Mouse (Mus musculus) midbrain, embryonic 12.5 days (tissue): ENCODE results near the gene Psat1. TPM values are rescaled to one million over a fixed set of nuclear protein-coding genes. Genes with fewer than 3 reads are reported as not detected.
A peak's percentile ranks its signal among the peaks of the same experiment; 100 is the strongest.

ENCODE experiments used
- ATAC-seq: fragments of 200-750 bp; cut with Nextera tagmentation; 2 replicates; pipeline ENCODE4 v1.8.0; 2017; ENCODE audit warnings: low read depth, moderate TSS enrichment, moderate library complexity; ENCODE audit not compliant: low FRiP score
- H3K27ac ChIP-seq: fragments of 300-500 bp; sonication (generic); replicated peaks from 2 replicates; pipeline ENCODE4 v1.5.1; 2016; ENCODE audit warnings: mild to moderate bottlenecking
- H3K27me3 ChIP-seq: fragments of 300-500 bp; sonication (generic); 2 replicates; pipeline ENCODE4 v1.6.1; 2016; ENCODE audit warnings: mild to moderate bottlenecking
- H3K36me3 ChIP-seq: fragments of 300-500 bp; sonication (generic); 2 replicates; pipeline ENCODE4 v1.6.1; 2016
- H3K4me1 ChIP-seq: fragments of 300-500 bp; sonication (generic); 2 replicates; pipeline ENCODE4 v1.6.1; 2016
- H3K4me2 ChIP-seq: fragments of 300-500 bp; sonication (generic); replicated peaks from 2 replicates; pipeline ENCODE4 v1.6.1; 2016; ENCODE audit warnings: mild to moderate bottlenecking, moderate library complexity
- H3K4me3 ChIP-seq: fragments of 300-500 bp; sonication (generic); 2 replicates; pipeline ENCODE4 v1.5.1; 2016; ENCODE audit warnings: mild to moderate bottlenecking
- H3K9ac ChIP-seq: fragments of 300-500 bp; sonication (generic); replicated peaks from 2 replicates; pipeline ENCODE4 v1.6.1; 2016; ENCODE audit warnings: mild to moderate bottlenecking, moderate library complexity
- H3K9me3 ChIP-seq: fragments of 300-500 bp; sonication (generic); 2 replicates; pipeline ENCODE4 v1.6.1; 2016; ENCODE audit warnings: mild to moderate bottlenecking
- WGBS: fragments of 180-500 bp; shearing (Covaris S2); methylation state at CpG from one replicate; pipeline ENCODE4 v1.1.7; 2016; 5-methylcytosine and 5-hydroxymethylcytosine counted together
- polyA plus RNA-seq: library from polyadenylated mRNA; unstranded; fragments of >200 nt; fragmentation: Nextera tagmentation; extraction: Ambion mirVana; gene quantifications from 2 replicates; pipeline ENCODE4 v1.2.1, GENCODE M21; 2016

Gene Psat1
- polyA plus RNA-seq, 1 experiment from 2014 or later: 120 TPM

DNA sequence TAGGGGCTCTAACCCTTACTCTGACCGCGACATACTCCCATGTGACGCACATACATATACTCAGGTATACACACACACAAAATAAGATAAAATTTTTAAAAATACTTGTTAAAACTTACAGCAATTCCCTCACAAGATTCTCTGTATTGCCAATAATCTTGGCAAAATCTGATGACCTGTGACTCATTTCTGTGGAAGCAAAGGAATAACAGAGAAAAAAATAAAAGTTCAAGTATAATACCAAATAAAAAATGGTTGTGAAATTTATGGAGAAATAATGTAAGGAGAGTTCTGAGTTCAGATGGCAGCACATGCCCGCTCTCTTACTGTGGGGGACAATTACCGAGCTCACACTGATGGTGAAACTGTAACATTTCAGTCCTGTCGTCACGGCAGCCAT is 27.8 kb downstream of the Psat1 start:
- H3K4me1 ChIP-seq: peaks cover 18% of the 10 kb centered on the region
- no peak for ATAC-seq
- H3K27me3 ChIP-seq: no peaks in the 10 kb centered on the region; the same call in 1 of the 2 replicates
- peaks cover 32% of the 10 kb centered on the region for H3K36me3 ChIP-seq
- H3K9ac ChIP-seq: no peak overlapping the region
- WGBS: 95% methylated on average over 7 of the region's 7 CpGs
- no peaks in the 10 kb centered on the region for H3K9me3 ChIP-seq
- H3K27ac ChIP-seq: no peak overlapping the region
- no peak overlapping the region for H3K4me2 ChIP-seq
- H3K4me3 ChIP-seq: no peak overlapping the region

DNA sequence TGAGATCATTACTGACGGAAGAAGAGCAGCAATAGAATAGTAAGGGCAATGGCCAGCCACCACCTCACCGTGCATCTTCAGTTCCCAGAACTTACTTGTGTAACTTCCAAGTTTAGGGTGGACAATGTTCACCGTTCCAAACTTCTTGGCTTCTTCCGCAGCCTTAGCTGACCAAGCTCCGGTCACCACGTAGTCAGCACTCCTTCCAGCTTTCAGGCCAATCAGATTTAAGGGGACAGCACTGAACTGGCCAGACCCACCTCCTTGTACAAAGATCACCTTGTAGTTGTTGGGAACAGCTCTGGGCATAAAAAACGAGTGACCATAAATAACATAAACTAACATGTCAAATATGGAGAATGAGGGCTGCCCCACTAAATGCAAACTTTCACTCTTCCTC is 29.0 kb downstream of the Psat1 start:
- no peak overlapping the region for H3K4me3 ChIP-seq
- H3K9ac ChIP-seq: no peak overlapping the region
- H3K36me3 ChIP-seq: peaks cover 45% of the 10 kb centered on the region
- no peak for ATAC-seq
- no peak overlapping the region for H3K27ac ChIP-seq
- H3K27me3 ChIP-seq: no peaks in the 10 kb centered on the region; the same call in 1 of the 2 replicates
- no peaks in the 10 kb centered on the region for H3K9me3 ChIP-seq
- 95% methylated on average over 7 of the region's 7 CpGs for WGBS
- peaks cover 10% of the 10 kb centered on the region; the same call in 1 of the 2 replicates for H3K4me1 ChIP-seq
- no peak overlapping the region for H3K4me2 ChIP-seq

DNA sequence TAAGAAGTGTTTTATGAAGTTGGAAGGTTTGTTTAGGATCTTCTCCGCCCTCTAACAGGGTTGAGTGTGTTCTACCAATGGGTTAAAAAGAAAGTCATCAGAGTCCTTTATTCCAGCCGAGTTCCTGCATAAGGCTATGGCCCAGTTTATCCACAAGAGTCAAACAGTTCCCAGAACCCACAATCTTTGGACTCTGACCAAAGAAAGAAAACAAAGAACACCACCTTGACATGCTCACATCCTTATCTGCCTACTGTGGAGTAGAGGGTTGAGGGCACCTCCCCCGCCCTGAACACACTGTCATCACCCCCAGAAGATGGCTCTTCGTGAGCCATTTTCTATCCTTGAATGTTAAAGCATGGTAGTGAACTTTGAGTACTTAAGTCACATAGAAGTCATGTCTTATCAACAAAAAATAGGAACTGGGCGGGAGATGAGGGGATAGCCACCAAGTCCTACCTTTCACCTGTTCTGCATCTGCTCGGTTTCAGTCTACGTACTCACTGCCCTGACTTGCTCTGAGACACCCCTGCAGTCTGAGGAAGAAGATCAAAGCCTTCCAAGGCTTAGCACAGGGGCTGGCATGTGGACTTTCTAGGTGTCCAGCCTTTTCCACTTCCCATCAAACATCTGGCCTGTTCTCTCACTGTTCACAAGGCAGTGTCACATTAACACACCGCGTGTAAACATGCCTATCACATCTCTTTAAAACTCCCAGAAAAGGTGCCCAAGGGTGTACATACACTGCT is 33.7 kb downstream of the Psat1 start:
- Histone ChIP-seq H3K4me3 (no peak overlapping the region), H3K4me1 (no peaks in the 10 kb centered on the region), H3K9me3 (no peaks in the 10 kb centered on the region), H3K27me3 (no peaks in the 10 kb centered on the region), H3K36me3 (peaks cover 72% of the 10 kb centered on the region), H3K4me2 (no peak overlapping the region), H3K9ac (no peak overlapping the region), H3K27ac (no peak overlapping the region)
- no peak for ATAC-seq
- WGBS: 93% methylated on average over 9 of the region's 9 CpGs

DNA sequence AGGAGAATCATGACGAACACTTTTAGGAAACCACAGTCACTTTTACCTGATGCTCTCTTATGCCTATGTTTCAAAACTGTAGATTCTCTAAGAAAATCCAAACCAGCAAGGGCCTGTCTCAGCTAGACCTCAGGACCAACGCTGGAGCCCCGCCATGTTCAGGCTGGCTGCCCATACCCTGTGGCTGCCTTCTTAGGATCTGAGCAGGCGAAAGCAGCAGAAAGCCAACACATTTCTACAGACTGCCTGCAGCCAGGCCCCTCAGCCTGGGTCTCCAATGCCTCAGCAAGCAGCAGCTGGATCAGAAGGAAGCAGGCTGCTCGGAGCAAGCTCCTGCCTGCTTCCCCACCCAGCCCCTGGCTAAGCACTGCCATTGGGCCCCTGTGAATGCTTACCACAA is 35.7 kb downstream of the Psat1 start:
- peaks cover 71% of the 10 kb centered on the region for H3K36me3 ChIP-seq
- H3K9me3 ChIP-seq: no peaks in the 10 kb centered on the region
- no peak overlapping the region for H3K4me3 ChIP-seq
- no peak for ATAC-seq
- no peaks in the 10 kb centered on the region for H3K27me3 ChIP-seq
- WGBS: 90% methylated on average over 5 of the region's 5 CpGs
- no peak overlapping the region for H3K4me2 ChIP-seq
- H3K9ac ChIP-seq: no peak overlapping the region
- no peak overlapping the region for H3K27ac ChIP-seq
- H3K4me1 ChIP-seq: no peaks in the 10 kb centered on the region

DNA sequence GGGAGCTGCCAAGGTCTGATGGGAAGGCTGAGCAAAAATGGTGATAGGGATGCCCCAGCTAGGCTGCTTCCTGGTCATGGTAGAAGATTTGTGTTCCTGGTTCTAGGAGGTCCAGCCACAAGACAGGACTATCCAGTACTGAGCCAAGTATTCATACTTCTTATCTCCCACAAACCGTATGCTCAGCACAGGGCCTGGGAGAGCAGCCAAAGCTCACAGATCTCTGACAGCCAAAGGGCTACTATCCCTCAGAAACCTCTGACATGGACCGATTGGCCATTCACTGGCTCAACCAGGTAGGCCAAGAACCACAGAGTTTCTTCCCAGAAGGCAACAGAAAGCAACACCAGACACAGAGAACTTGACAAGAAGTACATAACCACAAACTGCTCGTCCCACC is 36.1 kb downstream of the Psat1 start:
- Histone ChIP-seq H3K9ac (no peak overlapping the region), H3K4me1 (no peaks in the 10 kb centered on the region), H3K4me2 (no peak overlapping the region), H3K9me3 (no peaks in the 10 kb centered on the region), H3K36me3 (peaks cover 75% of the 10 kb centered on the region), H3K27ac (no peak overlapping the region), H3K27me3 (no peaks in the 10 kb centered on the region), H3K4me3 (no peak overlapping the region)
- no peak for ATAC-seq
- WGBS: 92% methylated on average over 3 of the region's 3 CpGs

DNA sequence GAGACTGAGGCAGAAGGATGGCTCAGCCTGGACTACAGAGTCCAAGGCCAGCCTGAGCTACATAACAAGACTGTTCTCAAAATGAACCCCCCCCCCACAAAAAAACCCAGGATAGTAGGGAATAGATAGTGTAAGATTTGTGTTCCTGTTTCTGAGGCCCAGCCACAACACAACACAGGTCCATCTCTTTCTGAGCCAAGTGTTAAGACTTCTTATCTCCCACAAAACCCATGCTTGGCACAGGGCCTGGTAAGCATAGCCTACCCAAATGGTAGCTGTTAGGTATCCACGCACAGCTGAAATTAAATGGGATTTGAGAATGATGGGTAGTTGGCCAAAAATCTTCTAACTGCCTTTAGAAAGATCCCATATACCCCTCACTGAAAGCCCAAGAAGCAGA is 36.6 kb downstream of the Psat1 start:
- no peak overlapping the region for H3K4me2 ChIP-seq
- 100% methylated on average over 1 of the region's 1 CpGs for WGBS
- H3K9ac ChIP-seq: no peak overlapping the region
- no peak overlapping the region for H3K4me3 ChIP-seq
- no peak for ATAC-seq
- H3K4me1 ChIP-seq: no peaks in the 10 kb centered on the region
- H3K27ac ChIP-seq: no peak overlapping the region
- peaks cover 80% of the 10 kb centered on the region for H3K36me3 ChIP-seq
- no peaks in the 10 kb centered on the region for H3K9me3 ChIP-seq
- no peaks in the 10 kb centered on the region for H3K27me3 ChIP-seq

DNA sequence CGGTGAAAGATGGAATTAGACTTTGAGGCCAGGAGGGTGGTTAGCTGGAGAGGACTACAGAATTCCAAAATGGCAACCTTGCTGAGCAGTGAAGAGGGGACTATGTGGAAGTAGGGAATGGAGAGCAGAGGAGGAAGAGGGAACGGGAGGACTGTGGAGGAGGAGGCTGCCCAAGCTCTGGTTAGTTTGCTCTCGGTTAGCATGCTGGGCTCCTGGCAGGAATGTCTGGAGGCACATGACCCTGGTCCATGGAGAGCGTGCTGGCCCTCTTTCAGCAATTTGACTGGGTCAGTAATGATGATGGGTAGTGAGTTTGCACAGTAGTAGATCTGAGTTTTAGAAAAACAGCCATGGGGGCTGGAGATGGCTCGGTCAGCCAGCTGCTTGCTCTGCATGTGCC is 39.1 kb downstream of the Psat1 start:
- Histone ChIP-seq H3K27ac (no peak overlapping the region), H3K9me3 (no peaks in the 10 kb centered on the region), H3K4me1 (peaks cover 13% of the 10 kb centered on the region), H3K4me3 (no peak overlapping the region), H3K36me3 (peaks cover 69% of the 10 kb centered on the region), H3K9ac (no peak overlapping the region), H3K27me3 (no peaks in the 10 kb centered on the region), H3K4me2 (no peak overlapping the region)
- no peak for ATAC-seq
- 95% methylated on average over 5 of the region's 5 CpGs for WGBS

DNA sequence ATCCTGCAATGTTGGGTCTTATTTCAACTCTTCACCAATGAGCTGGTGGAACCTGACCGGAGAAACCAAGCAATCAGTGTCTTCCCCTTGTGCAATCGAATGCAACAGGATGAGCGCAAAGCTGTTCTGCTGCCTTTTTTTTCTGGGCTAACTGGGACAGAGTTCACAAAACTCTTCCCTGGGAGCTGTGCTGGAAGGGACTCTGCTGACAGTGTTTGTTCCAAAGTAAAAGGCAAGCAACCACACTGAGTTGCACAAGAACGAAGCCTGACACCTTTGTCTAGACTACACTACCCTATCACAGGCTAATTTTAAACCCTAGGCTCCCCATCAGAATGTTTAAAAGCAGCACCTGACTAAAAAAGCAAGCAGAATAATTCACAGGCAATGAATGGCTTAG is 42.4 kb downstream of the Psat1 start:
- Histone ChIP-seq H3K9ac (no peak overlapping the region), H3K4me3 (no peak overlapping the region), H3K27me3 (no peaks in the 10 kb centered on the region; the same call in 1 of the 2 replicates), H3K36me3 (peaks cover 46% of the 10 kb centered on the region), H3K4me2 (no peak overlapping the region), H3K4me1 (peaks cover 15% of the 10 kb centered on the region), H3K27ac (no peak overlapping the region), H3K9me3 (no peaks in the 10 kb centered on the region)
- 93% methylated on average over 4 of the region's 4 CpGs for WGBS
- ATAC-seq: no peak

DNA sequence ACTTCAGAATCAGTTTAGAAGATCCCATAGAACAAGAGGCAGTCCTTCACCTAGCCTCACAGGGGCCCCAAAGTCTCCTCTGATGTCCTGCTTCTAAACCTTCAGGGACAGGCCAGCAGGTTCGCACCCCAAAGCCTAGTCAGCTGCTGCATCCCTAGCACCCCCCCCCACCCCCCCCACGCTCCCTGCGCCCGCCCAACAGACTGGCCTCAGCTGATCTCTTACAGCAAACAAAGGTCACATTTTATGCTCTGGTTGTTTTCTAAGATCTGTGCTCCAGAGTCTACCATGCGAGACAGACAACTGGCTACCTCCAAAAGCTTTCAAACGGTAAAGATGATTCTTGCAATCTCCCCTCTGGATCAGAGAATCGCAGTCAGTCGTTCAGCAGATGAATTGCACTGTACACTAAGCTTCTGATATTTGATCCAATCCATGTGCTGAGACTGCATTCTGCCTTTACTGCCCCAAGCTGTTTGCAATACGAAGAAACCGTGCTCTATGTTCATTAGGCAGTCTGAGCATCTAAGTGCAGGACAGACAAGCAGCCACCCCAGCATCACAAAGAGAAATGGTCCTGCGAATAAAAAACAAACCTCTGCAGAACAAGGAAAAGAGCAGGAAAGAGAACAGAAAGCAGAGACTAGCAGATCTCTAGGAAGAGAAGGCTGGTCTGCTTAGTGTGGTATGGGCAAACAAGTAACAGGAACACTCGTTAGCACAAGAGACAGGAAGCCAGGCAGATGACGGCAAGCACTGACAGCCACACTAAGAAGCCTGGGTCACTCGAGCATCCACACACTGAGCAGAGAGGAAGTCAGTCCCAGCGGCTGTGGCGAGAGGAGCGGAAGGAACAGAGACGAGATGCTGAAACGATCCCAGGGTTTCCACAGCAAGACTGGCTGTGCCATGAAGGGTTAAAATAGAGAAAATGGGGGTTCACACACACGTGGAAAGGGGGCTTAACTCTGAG is 43.3 kb downstream of the Psat1 start:
- Histone ChIP-seq H3K4me1 (peaks cover 15% of the 10 kb centered on the region), H3K4me3 (no peak overlapping the region), H3K9ac (0 out of 2 replicates have a peak overlapping the region, but pooled peaks have one; percentile 12), H3K27ac (peak overlapping the region; percentile 17; the same call in 1 of the 2 replicates), H3K9me3 (no peaks in the 10 kb centered on the region), H3K27me3 (no peaks in the 10 kb centered on the region; the same call in 1 of the 2 replicates), H3K36me3 (peaks cover 38% of the 10 kb centered on the region), H3K4me2 (peak overlapping the region; percentile 12; the same call in 1 of the 2 replicates)
- WGBS: 26% methylated on average over 20 of the region's 20 CpGs
- peak; percentile 47 for ATAC-seq

DNA sequence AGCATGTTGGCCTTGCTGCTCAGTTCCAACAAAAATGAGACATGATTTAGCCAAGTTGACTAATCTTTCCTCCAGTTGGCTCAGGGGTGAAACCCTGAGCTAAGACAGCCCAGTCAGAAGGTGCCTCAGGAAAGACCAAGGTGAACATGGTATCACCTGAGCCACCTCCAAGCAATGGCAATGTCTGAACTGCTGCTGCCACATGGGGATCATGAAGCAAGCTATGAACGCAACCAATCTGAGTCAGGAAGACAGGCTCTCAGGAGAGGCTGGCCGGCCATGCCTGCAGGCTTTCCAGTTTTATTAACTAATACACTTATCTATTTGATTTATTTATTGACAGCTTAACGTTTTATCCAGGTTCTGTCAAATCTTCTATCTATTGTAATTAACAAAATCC is 51.5 kb downstream of the Psat1 start:
- Histone ChIP-seq H3K9ac (no peak overlapping the region), H3K9me3 (no peaks in the 10 kb centered on the region), H3K4me1 (no peaks in the 10 kb centered on the region), H3K27ac (no peak overlapping the region), H3K36me3 (no peaks in the 10 kb centered on the region), H3K27me3 (no peaks in the 10 kb centered on the region; the same call in 1 of the 2 replicates), H3K4me3 (no peak overlapping the region), H3K4me2 (no peak overlapping the region)
- WGBS: 86% methylated on average over 3 of the region's 3 CpGs
- ATAC-seq: no peak

DNA sequence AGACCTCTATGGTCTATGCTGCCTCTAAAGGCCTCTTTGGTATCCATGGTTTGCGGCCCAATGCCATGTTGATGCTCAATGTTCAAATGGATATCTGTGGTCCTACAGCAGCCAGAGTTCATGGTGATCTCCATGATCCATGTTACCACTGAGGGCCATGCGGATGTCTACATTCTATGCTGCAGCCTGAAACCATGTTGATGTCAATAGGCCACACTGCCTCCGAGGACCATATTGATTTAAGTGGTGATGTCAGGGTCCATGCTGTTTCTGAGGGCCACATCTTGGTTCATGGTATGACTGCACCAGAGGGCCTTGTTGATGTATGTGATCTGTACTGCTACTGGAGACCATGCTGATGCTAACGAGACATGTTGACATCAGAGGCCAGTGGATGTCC is 55.0 kb downstream of the Psat1 start:
- Histone ChIP-seq H3K4me1 (no peaks in the 10 kb centered on the region), H3K4me3 (no peak overlapping the region), H3K9me3 (0 out of 2 replicates have a peak, but pooled peaks cover 2% of the 10 kb centered on the region), H3K27me3 (no peaks in the 10 kb centered on the region), H3K9ac (no peak overlapping the region), H3K36me3 (no peaks in the 10 kb centered on the region), H3K27ac (no peak overlapping the region), H3K4me2 (no peak overlapping the region)
- no peak for ATAC-seq
- WGBS: 93% methylated on average over 4 of the region's 4 CpGs

DNA sequence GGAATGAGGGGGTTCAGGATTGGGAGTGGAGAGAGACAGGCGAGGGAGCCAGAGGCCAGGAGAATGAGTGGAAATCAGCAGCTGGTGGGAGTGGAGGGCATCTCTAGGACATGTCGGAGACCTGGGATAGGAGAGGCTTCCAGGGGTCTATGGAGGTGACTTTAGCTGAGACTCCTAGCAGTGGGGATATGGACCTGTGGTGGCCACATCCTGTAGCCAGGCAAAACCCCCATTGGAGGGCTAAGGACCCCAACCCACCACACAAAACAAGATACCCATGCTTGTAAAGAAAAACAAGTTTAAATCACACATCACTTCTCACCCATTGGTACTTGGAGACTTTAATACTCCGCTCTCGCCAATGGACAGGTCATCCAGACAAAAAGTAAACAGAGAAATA is 58.7 kb downstream of the Psat1 start:
- Histone ChIP-seq H3K4me2 (no peak overlapping the region), H3K27me3 (no peaks in the 10 kb centered on the region), H3K4me1 (no peaks in the 10 kb centered on the region), H3K27ac (no peak overlapping the region), H3K9me3 (0 out of 2 replicates have a peak, but pooled peaks cover 3% of the 10 kb centered on the region), H3K4me3 (no peak overlapping the region), H3K36me3 (no peaks in the 10 kb centered on the region), H3K9ac (no peak overlapping the region)
- no peak for ATAC-seq
- WGBS: 93% methylated on average over 4 of the region's 4 CpGs
